Mouse (Mus musculus) brain, adult 10 weeks (tissue): ENCODE results near the gene Ppp1r7. TPM values are rescaled to one million over a fixed set of nuclear protein-coding genes. Genes with fewer than 3 reads are reported as not detected.

Experiments used
- polyA plus RNA-seq: library from polyadenylated mRNA; stranded (reverse); fragments of 350-450 nt; fragmentation: Illumina TruSeq; extraction: RNeasy Lipid Tissue Mini Kit (QIAGEN cat#74804); gene quantifications from one replicate; pipeline ENCODE4 v1.2.3, GENCODE M21; 2015; ENCODE audit warnings: low read depth, low replicate concordance

Ppp1r7 gene
- 67.5 TPM for polyA plus RNA-seq

GRCm38 (mm10) chr1:93342648-93343503 lies at the start of gene Ppp1r7, which contains the start of gene Pask:
Gene Ppp1r7, plus strand, starts transcription at chr1:93342854.
Gene Pask, minus strand, starts transcription at chr1:93343482.

GRCm38 (mm10) chr1:93305581-93306337 lies 36.9 kb upstream of the Ppp1r7 start, which contains the start of gene Mterf4:
Gene Mterf4, minus strand, starts transcription at chr1:93305915.

GRCm38 (mm10) chr1:93373665-93374064 lies 31.0 kb downstream of the Ppp1r7 start, which contains the start of gene Ano7:
Gene Ano7, plus strand, starts transcription at chr1:93373930.

Other genes with a start within 250 kb of the Ppp1r7 start
- gene Kif1a, start 240.9 kb upstream of the Ppp1r7 start, polyA plus RNA-seq, result 352 TPM
- not detected for gene Agxt, start 207.6 kb upstream of the Ppp1r7 start, polyA plus RNA-seq
- gene 2310007B03Rik, start 181.9 kb upstream of the Ppp1r7 start, polyA plus RNA-seq, result not detected
- 0.61 TPM for gene Crocc2, start 174.1 kb upstream of the Ppp1r7 start, polyA plus RNA-seq
- gene Sned1, start 107.0 kb upstream of the Ppp1r7 start, polyA plus RNA-seq, result 9.7 TPM
- 29.9 TPM for gene Mterf4, start 36.9 kb upstream of the Ppp1r7 start, polyA plus RNA-seq
- gene Pask, start 628 bp downstream of the Ppp1r7 start, polyA plus RNA-seq, result 2.9 TPM
- gene Ano7, start 31.1 kb downstream of the Ppp1r7 start, polyA plus RNA-seq, result 0.92 TPM
- 80.4 TPM for gene Hdlbp, start 136.0 kb downstream of the Ppp1r7 start, polyA plus RNA-seq
- gene Farp2, start 169.2 kb downstream of the Ppp1r7 start, polyA plus RNA-seq, result 5.6 TPM